Mouse (Mus musculus): ENCODE measurements around the gene Atp5g3.
A peak's percentile ranks its signal among the peaks of the same experiment; 100 is the strongest.
"Not testable (repeated sequence)": the region's sequence is repeated elsewhere in the genome, so short reads cannot be mapped to it uniquely, and the experiment has no call there.

Atp5g3 gene

GRCm38 (mm10) chr2:73896919-73897318, 14.2 kb downstream of the Atp5g3 start:
- not testable (repeated sequence) for DNase-seq (ENCODE audit: low spot score in 2 of 2)

- DNase-seq (ENCODE audit: low spot score in 2 of 2) = no peak
Measured at GRCm38 (mm10) chr2:73893473-73894270, 17.5 kb downstream of the Atp5g3 start.

GRCm38 (mm10) chr2:73892464-73893296, 18.4 kb downstream of the Atp5g3 start, which contains the start of gene Atf2:
Atf2 (minus strand) TSS chr2:73892639.
- DNase-seq (ENCODE audit: low spot score in 2 of 2) = peak; percentile 95 to 98

GRCm38 (mm10) chr2:73891701-73892463, 19.2 kb downstream of the Atp5g3 start:
- no peak for DNase-seq (ENCODE audit: low spot score in 2 of 2)

GRCm38 (mm10) chr2:73885997-73886396, 25.1 kb downstream of the Atp5g3 start:
- no peak for DNase-seq (ENCODE audit: low spot score in 2 of 2)

GRCm38 (mm10) chr2:73877891-73878290, 33.2 kb downstream of the Atp5g3 start:
- no peak for DNase-seq (ENCODE audit: low spot score in 2 of 2)

GRCm38 (mm10) chr2:73867764-73868487, 43.2 kb downstream of the Atp5g3 start:
- peak; percentile 10 to 47 for DNase-seq (ENCODE audit: low spot score in 2 of 2)

GRCm38 (mm10) chr2:73860046-73860624, 51.0 kb downstream of the Atp5g3 start:
- DNase-seq (ENCODE audit: low spot score in 2 of 2) = no peak
